Mouse (Mus musculus): Measurements from ENCODE around the gene B3gat1.

DNA sequence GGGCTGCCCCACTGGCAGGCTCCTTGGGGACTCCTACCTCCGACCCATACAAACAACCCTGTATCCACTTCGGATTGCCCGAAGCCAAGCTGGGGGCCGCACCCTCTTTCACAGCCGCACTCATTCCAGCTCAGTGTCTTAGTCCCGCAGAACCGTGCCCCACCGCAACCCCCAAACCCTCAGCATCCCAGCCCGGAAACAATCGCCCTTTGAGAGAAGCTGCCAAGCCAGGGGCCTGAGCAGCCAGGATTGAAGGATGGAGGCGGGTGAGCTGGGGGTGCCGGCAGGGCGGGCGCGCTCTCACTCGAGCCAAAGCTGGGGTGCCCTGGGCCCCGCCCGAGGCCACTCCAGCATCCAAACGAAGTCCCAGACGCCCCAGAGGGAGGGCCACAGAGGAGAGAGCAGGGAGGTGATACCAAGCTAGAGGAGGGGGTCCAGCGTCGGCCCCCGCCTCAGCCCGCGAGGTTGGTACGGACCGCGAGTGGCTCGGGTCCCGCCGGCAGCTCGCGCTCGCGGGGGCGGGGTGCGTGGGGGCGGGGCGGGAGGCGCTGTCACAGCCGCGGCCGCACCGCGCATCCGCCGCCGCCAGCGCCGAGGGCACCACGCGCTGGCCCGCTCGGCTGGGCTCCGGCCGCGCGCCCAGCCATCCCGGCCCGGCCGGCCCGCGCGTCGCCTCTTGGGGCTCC lies at the start of gene B3gat1:
- TF ChIP-seq POLR2A (IDR thresholded peaks at IDR 0.05; ENCODE audit: control insufficient read depth, low read depth, low read length): no peak
- no peak for TF ChIP-seq CTCF (IDR thresholded peaks at IDR 0.05; ENCODE audit: control insufficient read depth, insufficient read depth, insufficient replicate concordance, low read depth, low read length)

Measured in testis, adult 2 months (tissue).